9 mouse cellular contexts compared by ENCODE assay signal in genomic region chr9:78024823-78025222, GRCm38 (mm10). TPM values are rescaled to one million over a fixed set of nuclear protein-coding genes. Genes with fewer than 3 reads are reported as not detected.
DNase-seq lines count a peak whose midpoint lies in the region; ATAC-seq and TF ChIP-seq lines count a peak whose summit lies in the region.
"Had no signal": no experiment of that assay in that cellular context is flagged by ENCODE, and none has a peak within 500 bp of the region (broad histone marks: within the 10 kb centered on the region; RNA-seq: fewer than 3 reads in every experiment).

No protein-coding gene starts in this region.

- peak; percentile 88 for TF ChIP-seq CTCF in liver, postnatal 0 days (IDR thresholded peaks at IDR 0.05; ENCODE audit: low read depth)

- no peak for TF ChIP-seq EP300 in liver, postnatal 0 days (IDR thresholded peaks at IDR 0.05; ENCODE audit: low read depth)

- in situ Hi-C loops in ES-E14 (cut with MboI; ENCODE audit: low sequenced_read_pairs in 2 of 2, unreplicated experiment in 2 of 2), result no loop called here

- no peaks in the 10 kb centered on the region for H3K27me3 ChIP-seq in liver, postnatal 0 days (ENCODE audit: insufficient read depth, low read length)
- H3K27me3 ChIP-seq in neural tube, embryonic 15.5 days (replicated peaks), result 0 out of 2 replicates have a peak, but pooled peaks cover 4% of the 10 kb centered on the region

- H3K9me3 ChIP-seq in ES-E14 (ENCODE audit: control insufficient read depth, insufficient read depth, low read depth, low read length), result no peaks in the 10 kb centered on the region
- H3K9me3 ChIP-seq in liver, postnatal 0 days (ENCODE audit: low read length), result no peaks in the 10 kb centered on the region
- no peaks in the 10 kb centered on the region for H3K9me3 ChIP-seq in neural tube, embryonic 15.5 days (replicated peaks)

- H3K9ac ChIP-seq in ES-E14 (ENCODE audit: insufficient read depth, low read depth, low read length, poor library complexity, severe bottlenecking), result no peak overlapping the region
- H3K9ac ChIP-seq in liver, postnatal 0 days (replicated peaks), result no peak overlapping the region
- H3K9ac ChIP-seq in neural tube, embryonic 15.5 days (replicated peaks), result no peak overlapping the region

- H3K27ac ChIP-seq in ES-E14 (ENCODE audit: insufficient read depth, low read depth, low read length, poor library complexity, severe bottlenecking), result no peak overlapping the region
- no peak overlapping the region for H3K27ac ChIP-seq in liver, postnatal 0 days (ENCODE audit: low read depth)
- no peak overlapping the region for H3K27ac ChIP-seq in neural tube, embryonic 15.5 days (replicated peaks)

- no peaks in the 10 kb centered on the region; the same call in 1 of the 2 replicates for H3K36me3 ChIP-seq in ES-E14 (ENCODE audit: control insufficient read depth, insufficient read depth, low read length, poor library complexity, severe bottlenecking)
- no peaks in the 10 kb centered on the region for H3K36me3 ChIP-seq in liver, postnatal 0 days (replicated peaks; ENCODE audit: insufficient read depth, low read length)
- no peaks in the 10 kb centered on the region for H3K36me3 ChIP-seq in neural tube, embryonic 15.5 days

- H3K4me2 ChIP-seq in liver, postnatal 0 days (ENCODE audit: low read depth, low read length), result no peak overlapping the region
- no peak overlapping the region for H3K4me2 ChIP-seq in neural tube, embryonic 15.5 days

- peak; percentile 64 to 72 for DNase-seq in B cell, adult 2 months
- DNase-seq in ES-E14 (ENCODE audit: low read depth, low spot score), result peak; percentile 51
- DNase-seq in cerebellum, postnatal 14 days, result peak; percentile 77 to 82
- DNase-seq in frontal cortex, postnatal 36 days (ENCODE audit: low spot score in 2 of 2), result peak; percentile 55 to 73
- DNase-seq in kidney, postnatal 10 days, result peak; percentile 80
- DNase-seq in liver, postnatal 0 days, result peak; percentile 68
- no peak for DNase-seq in urinary bladder, postnatal 10 days (ENCODE audit: low spot score)

- no peak overlapping the region for H3K4me3 ChIP-seq in ES-E14 (ENCODE audit: insufficient read depth in 1 of 2, low read depth in 1 of 2, low read length in 2 of 2, poor library complexity in 1 of 2, severe bottlenecking in 1 of 2)
- H3K4me3 ChIP-seq in liver, postnatal 0 days (ENCODE audit: low read depth, low read length), result no peak overlapping the region
- no peak overlapping the region for H3K4me3 ChIP-seq in neural tube, embryonic 15.5 days (replicated peaks)

- peak; percentile 66 for ATAC-seq in liver, postnatal 0 days
- peak; percentile 79 for ATAC-seq in neural tube, embryonic 15.5 days (ENCODE audit: low FRiP score)

- 21% methylated on average over 3 of the region's 3 CpGs for WGBS in liver, postnatal 0 days (ENCODE audit: insufficient replicate concordance)
- WGBS in neural tube, embryonic 15.5 days, result 19% methylated on average over 3 of the region's 3 CpGs

- no peaks in the 10 kb centered on the region for H3K4me1 ChIP-seq in ES-E14 (ENCODE audit: control insufficient read depth in 2 of 2, insufficient read depth in 2 of 2, low read length in 2 of 2, poor library complexity in 1 of 2)
- H3K4me1 ChIP-seq in liver, postnatal 0 days (ENCODE audit: insufficient read depth), result 0 out of 2 replicates have a peak, but pooled peaks cover under 1% of the 10 kb centered on the region
- H3K4me1 ChIP-seq in neural tube, embryonic 15.5 days, result peaks cover 6% of the 10 kb centered on the region; the same call in 1 of the 2 replicates

TF ChIP-seq in ES-E14, 5 proteins besides CTCF, POLR2A, EP300 and RAD21:
- peak; percentile 92 for TF ChIP-seq ZC3H11A (IDR thresholded peaks at IDR 0.05; ENCODE audit: borderline replicate concordance, low read depth, low read length)
- no peak for TF ChIP-seq CHD2 (IDR thresholded peaks at IDR 0.05; ENCODE audit: low read depth, low read length)
- TF ChIP-seq HCFC1 (IDR thresholded peaks at IDR 0.05; ENCODE audit: borderline replicate concordance, insufficient read depth, low read length), result no peak
- TF ChIP-seq MAFK (IDR thresholded peaks at IDR 0.05; ENCODE audit: insufficient read depth, low read depth, low read length), result no peak
- no peak for TF ChIP-seq ZNF384 (IDR thresholded peaks at IDR 0.05; ENCODE audit: low read depth, low read length)

RNA-seq across cellular contexts. Expression of gene Gcm1, which starts 26.9 kb away (rescaled TPM):
- total RNA-seq in ES-E14 (2012; rRNA removed), result 0.48 and 1.4 TPM in 2 replicates
- polyA plus RNA-seq in liver, postnatal 0 days (2015; fragmentation: Nextera tagmentation; extraction: Ambion mirVana), result not detected in 2 replicates
- polyA plus RNA-seq in neural tube, embryonic 15.5 days (2015; fragmentation: Nextera tagmentation; extraction: Ambion mirVana), result not detected in 2 replicates
- polyA plus RNA-seq: gonadal fat pad, adult 2 months had no signal
